Mouse (Mus musculus) liver, embryonic 14 days (tissue): ENCODE measurements around the gene Nrg4. TPM values are rescaled to one million over a fixed set of nuclear protein-coding genes. Genes with fewer than 3 reads are reported as not detected.

Experiments used
- polyA plus RNA-seq: library from polyadenylated mRNA; depleted of rRNA; stranded (reverse); fragments of >200 nt; gene quantifications from 2 replicates; pipeline ENCODE4 v1.2.3, GENCODE M21; 2012; rRNA removed

Nrg4 gene
- 0.39 and 0.44 TPM in 2 replicates for polyA plus RNA-seq

GRCm38 (mm10) chr9:55326515-55327233 lies at the start of gene Nrg4, which contains the start of gene Tmem266:
Gene Nrg4, minus strand, starts transcription at chr9:55326844.
Gene Tmem266, plus strand, starts transcription at chr9:55326913.

GRCm38 (mm10) chr9:55208790-55209481 lies 117.7 kb downstream of the Nrg4 start, which contains the start of gene Fbxo22:
Gene Fbxo22, plus strand, starts transcription at chr9:55208925.

Other genes starting within 250 kb of the Nrg4 start
- 5.1 and 6.3 TPM in 2 replicates for gene Ube2q2, start 178.0 kb downstream of the Nrg4 start, polyA plus RNA-seq
- 8.4 and 10.0 TPM in 2 replicates for gene Fbxo22, start 117.9 kb downstream of the Nrg4 start, polyA plus RNA-seq
- gene Tmem266, start 69 bp upstream of the Nrg4 start, polyA plus RNA-seq, result not detected in 2 replicates
- 87.9 and 108 TPM in 2 replicates for gene Etfa, start 185.4 kb upstream of the Nrg4 start, polyA plus RNA-seq
- gene Isl2, start 211.8 kb upstream of the Nrg4 start, polyA plus RNA-seq, result 0.09 TPM in 2 replicates